Mouse (Mus musculus) spleen, adult 2 months (tissue): ENCODE measurements around the gene Polr3e. TPM values are rescaled to one million over a fixed set of nuclear protein-coding genes. Genes with fewer than 3 reads are reported as not detected.
"Not testable (repeated sequence)": the region's sequence is repeated elsewhere in the genome, so short reads cannot be mapped to it uniquely, and the experiment has no call there.

Experiments
- DNase-seq, 2 experiments: peaks; one replicate each; pipeline versions ENCODE4 v3.0.0 to v3.0.0-alpha.2; 2012 to 2021; ENCODE audit warnings: low spot score in 2 of 2, low read depth in 1 of 2
- H3K27ac ChIP-seq: fragments of 200-500 bp; 2 replicates; pipeline ENCODE4 v1.5.1; 2012; ENCODE audit warnings: low read length, inconsistent platforms; ENCODE audit not compliant: insufficient read depth
- H3K27me3 ChIP-seq: fragments of 200-500 bp; 2 replicates; pipeline ENCODE4 v1.6.1; 2012; ENCODE audit warnings: mild to moderate bottlenecking, moderate library complexity, low read length, inconsistent platforms; ENCODE audit not compliant: control insufficient read depth, insufficient read depth
- H3K36me3 ChIP-seq: fragments of 200-500 bp; 2 replicates; pipeline ENCODE4 v1.6.1; 2012; ENCODE audit warnings: mild to moderate bottlenecking, low read length, inconsistent platforms; ENCODE audit not compliant: control insufficient read depth, insufficient read depth
- H3K4me1 ChIP-seq: fragments of 200-500 bp; 2 replicates; pipeline ENCODE4 v1.6.1; 2011; ENCODE audit warnings: inconsistent platforms; ENCODE audit not compliant: control insufficient read depth, insufficient read depth, insufficient read length
- H3K4me3 ChIP-seq: fragments of 200-500 bp; 2 replicates; pipeline ENCODE4 v1.5.1; 2011; ENCODE audit warnings: mild to moderate bottlenecking, inconsistent platforms; ENCODE audit not compliant: insufficient read depth, insufficient read length; ENCODE audit errors: extremely low read depth
- CTCF ChIP-seq: fragments of 200-500 bp; IDR thresholded peaks from 2 replicates; pipeline ENCODE4 v1.5.1; 2011; ENCODE audit warnings: mild to moderate bottlenecking, inconsistent platforms; ENCODE audit not compliant: insufficient read depth, insufficient read length, insufficient replicate concordance; ENCODE audit errors: extremely low read depth
- POLR2A ChIP-seq: fragments of 200-500 bp; IDR thresholded peaks from 2 replicates; pipeline ENCODE4 v1.6.1; 2011; ENCODE audit warnings: low read depth, low read length, inconsistent platforms
- WGBS: fragments of 180-500 bp; shearing (Covaris S2); methylation state at CpG from one replicate; pipeline ENCODE4 v1.1.7; 2018; 5-methylcytosine and 5-hydroxymethylcytosine counted together
- polyA plus RNA-seq: library from polyadenylated mRNA; depleted of rRNA; stranded (reverse); fragments of >200 nt; gene quantifications from 2 replicates; pipeline ENCODE4 v1.2.3, GENCODE M21; 2012

The Polr3e gene
- polyA plus RNA-seq, 1 experiment, result 14.2 TPM

- TF ChIP-seq CTCF (no peak), POLR2A (no peak)
- 93% methylated on average over 4 of the region's 4 CpGs for WGBS
Measured at GRCm38 (mm10) chr7:120936522-120936921, 19.0 kb downstream of the Polr3e start.

DNA sequence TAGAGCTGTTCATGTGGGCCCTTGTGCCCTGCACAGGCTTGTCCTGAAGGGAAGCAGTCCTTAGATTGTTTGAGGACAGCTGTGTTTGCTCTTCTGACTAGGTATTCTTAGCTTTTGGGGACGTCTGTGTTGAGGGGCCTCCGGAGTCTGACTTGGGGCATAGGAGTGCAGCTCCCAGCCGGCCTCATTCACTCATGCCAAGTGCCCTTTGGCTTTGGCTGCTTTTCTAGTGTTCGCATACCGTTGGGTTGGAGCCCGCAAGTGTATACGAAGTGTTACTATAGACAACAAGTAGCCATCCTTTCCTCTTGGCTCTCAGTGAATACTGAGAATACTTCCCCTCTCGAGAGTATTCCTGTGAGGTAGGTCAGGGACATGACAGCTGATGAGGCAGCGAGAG is 20.7 kb downstream of the Polr3e start:
- Histone ChIP-seq H3K4me3 (no peak overlapping the region), H3K36me3 (peaks cover 50% of the 10 kb centered on the region), H3K27me3 (no peaks in the 10 kb centered on the region), H3K4me1 (no peaks in the 10 kb centered on the region), H3K27ac (no peak overlapping the region)
- DNase-seq, result no peak
- TF ChIP-seq POLR2A (no peak), CTCF (no peak)
- 89% methylated on average over 9 of the region's 9 CpGs for WGBS

More at GRCm38 (mm10) chr7:120936522-120936921, 19.0 kb downstream of the Polr3e start:
- no peaks in the 10 kb centered on the region for H3K27me3 ChIP-seq
- no peak overlapping the region for H3K27ac ChIP-seq
- H3K36me3 ChIP-seq, result peaks cover 52% of the 10 kb centered on the region
- DNase-seq, result no peak
- no peak overlapping the region for H3K4me3 ChIP-seq
- no peaks in the 10 kb centered on the region for H3K4me1 ChIP-seq

DNA sequence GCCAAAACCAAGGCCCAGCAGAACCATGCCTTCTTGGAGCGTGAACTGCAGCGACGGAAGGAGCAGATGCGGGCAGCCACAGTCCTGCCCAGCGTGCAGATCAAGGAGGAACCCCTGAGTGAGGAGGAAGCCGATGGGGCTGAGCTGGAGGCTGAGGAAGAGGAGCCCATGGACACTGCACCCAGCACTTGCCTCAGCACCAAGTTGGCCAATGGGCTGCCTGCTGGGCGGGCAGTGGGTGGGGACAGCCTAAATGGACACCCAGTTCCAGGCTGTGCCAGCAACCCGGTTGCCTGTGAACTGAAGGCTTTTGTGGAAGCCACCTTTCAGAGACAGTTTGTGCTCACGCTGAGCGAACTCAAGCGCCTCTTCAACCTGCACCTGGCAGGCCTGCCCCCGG is 22.8 kb downstream of the Polr3e start:
- H3K4me1 ChIP-seq, result no peaks in the 10 kb centered on the region
- no peak overlapping the region for H3K4me3 ChIP-seq
- no peak for DNase-seq
- no peak overlapping the region for H3K27ac ChIP-seq
- peaks cover 57% of the 10 kb centered on the region for H3K36me3 ChIP-seq
- TF ChIP-seq CTCF (no peak), POLR2A (no peak)
- WGBS, result 96% methylated on average over 12 of the region's 12 CpGs
- no peaks in the 10 kb centered on the region for H3K27me3 ChIP-seq

DNA sequence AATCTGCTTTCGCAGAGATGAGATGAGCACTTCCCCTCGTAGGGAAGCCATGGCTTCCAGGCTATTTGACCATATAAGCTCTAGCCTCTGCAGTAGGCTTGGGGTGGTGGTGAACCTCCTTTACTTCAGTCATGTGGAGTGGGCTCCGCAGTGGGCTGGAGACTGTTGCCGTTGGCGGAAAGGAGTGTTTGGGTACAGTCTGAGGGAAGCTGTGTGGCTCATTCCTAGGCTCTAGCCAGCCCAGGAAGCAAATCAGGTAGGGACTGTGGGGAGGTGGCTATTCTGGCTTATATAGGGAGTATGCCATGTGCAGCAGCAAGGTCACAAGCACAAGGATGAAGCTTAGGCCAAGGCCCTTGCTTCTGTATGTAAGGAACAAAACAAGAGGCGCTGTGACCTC is 23.7 kb downstream of the Polr3e start:
- H3K27ac ChIP-seq, result no peak overlapping the region
- peaks cover 58% of the 10 kb centered on the region for H3K36me3 ChIP-seq
- WGBS, result 95% methylated on average over 6 of the region's 6 CpGs
- H3K27me3 ChIP-seq, result no peaks in the 10 kb centered on the region
- DNase-seq, result no peak
- no peak for TF ChIP-seq CTCF
- TF ChIP-seq POLR2A, result no peak
- no peak overlapping the region for H3K4me3 ChIP-seq
- no peaks in the 10 kb centered on the region for H3K4me1 ChIP-seq

- 95% methylated on average over 1 of the region's 1 CpGs for WGBS
- TF ChIP-seq POLR2A, result no peak
- no peak for TF ChIP-seq CTCF
- no peak overlapping the region for H3K27ac ChIP-seq
- no peaks in the 10 kb centered on the region for H3K27me3 ChIP-seq
- H3K4me1 ChIP-seq, result no peaks in the 10 kb centered on the region
- no peak overlapping the region for H3K4me3 ChIP-seq
- H3K36me3 ChIP-seq, result peaks cover 49% of the 10 kb centered on the region
- DNase-seq, result no peak
Measured at GRCm38 (mm10) chr7:120942506-120942905, 25.0 kb downstream of the Polr3e start.

GRCm38 (mm10) chr7:120943936-120944509 is 26.5 kb downstream of the Polr3e start:
- H3K4me1 ChIP-seq, result no peaks in the 10 kb centered on the region
- WGBS, result 74% methylated on average over 6 of the region's 8 CpGs
- DNase-seq, result no peak
- H3K27ac ChIP-seq, result no peak overlapping the region
- no peak overlapping the region for H3K4me3 ChIP-seq
- TF ChIP-seq CTCF, result no peak
- H3K36me3 ChIP-seq, result peaks cover 40% of the 10 kb centered on the region
- no peaks in the 10 kb centered on the region for H3K27me3 ChIP-seq

- 93% methylated on average over 7 of the region's 7 CpGs for WGBS
- not testable (repeated sequence) for H3K27me3 ChIP-seq, H3K36me3 ChIP-seq, H3K27ac ChIP-seq, H3K4me1 ChIP-seq, DNase-seq, H3K4me3 ChIP-seq
Measured at GRCm38 (mm10) chr7:120953591-120953990, 36.0 kb downstream of the Polr3e start.
